Mouse (Mus musculus) limb, embryonic 14.5 days (tissue): ENCODE measurements at regions not wholly inside any gene's neighbourhood (a gene's known extent, or its start where the extent isn't known, plus 50 kb on each side); places are given as distances from the start of the nearest gene placed in this dataset.

ENCODE experiments used
- ATAC-seq: fragments of 200-750 bp; cut with Nextera tagmentation; 2 replicates; pipeline ENCODE4 v1.8.0; 2017; ENCODE audit warnings: low read depth, moderate number of reproducible peaks, moderate TSS enrichment; ENCODE audit not compliant: low FRiP score
- DNase-seq: peaks from one replicate; pipeline ENCODE4 v3.0.0-alpha.2; 2015; ENCODE audit warnings: low spot score
- H3K27ac ChIP-seq: fragments of 300-500 bp; sonication (generic); replicated peaks from 2 replicates; pipeline ENCODE4 v1.5.1; 2014; ENCODE audit warnings: low read depth, mild to moderate bottlenecking, low read length, moderate library complexity, mixed read lengths
- H3K27me3 ChIP-seq: fragments of 300-500 bp; sonication (generic); 2 replicates; pipeline ENCODE4 v1.6.1; 2014; ENCODE audit warnings: low read length, mixed read lengths; ENCODE audit not compliant: control insufficient read depth, insufficient read depth
- H3K36me3 ChIP-seq: fragments of 300-500 bp; sonication (generic); 2 replicates; pipeline ENCODE4 v1.6.1; 2014; ENCODE audit warnings: mild to moderate bottlenecking, low read length, moderate library complexity, mixed read lengths; ENCODE audit not compliant: control insufficient read depth, insufficient read depth
- H3K4me1 ChIP-seq: fragments of 300-500 bp; sonication (generic); 2 replicates; pipeline ENCODE4 v1.6.1; 2014; ENCODE audit warnings: antibody characterized with exemption, low read length, mixed read lengths; ENCODE audit not compliant: control insufficient read depth, insufficient read depth
- H3K4me2 ChIP-seq: fragments of 300-500 bp; sonication (generic); replicated peaks from 2 replicates; pipeline ENCODE4 v1.6.1; 2014; ENCODE audit warnings: low read depth, mild to moderate bottlenecking, low read length, moderate library complexity; ENCODE audit not compliant: severe bottlenecking
- H3K4me3 ChIP-seq: fragments of 300-500 bp; sonication (generic); replicated peaks from 2 replicates; pipeline ENCODE4 v1.5.1; 2014; ENCODE audit warnings: low read length
- H3K9ac ChIP-seq: fragments of 300-500 bp; sonication (generic); 2 replicates; pipeline ENCODE4 v1.6.1; 2014; ENCODE audit warnings: mild to moderate bottlenecking, low read depth, low read length, moderate library complexity; ENCODE audit not compliant: severe bottlenecking
- H3K9me3 ChIP-seq: fragments of 300-500 bp; sonication (generic); 2 replicates; pipeline ENCODE4 v1.6.1; 2016; ENCODE audit warnings: low read length; ENCODE audit not compliant: control insufficient read depth
- POLR2A ChIP-seq: fragments of 200-500 bp; IDR thresholded peaks from 2 replicates; pipeline ENCODE4 v1.8.0; 2012; ENCODE audit warnings: inconsistent platforms, mild to moderate bottlenecking, moderate library complexity, borderline replicate concordance; ENCODE audit not compliant: insufficient read depth, insufficient read length; ENCODE audit errors: extremely low read depth
- WGBS: fragments of 180-500 bp; shearing (Covaris S2); extraction: QIAGEN DNeasy Blood & Tissue Kit; methylation state at CpG from one replicate; pipeline ENCODE4 v1.1.7; 2014; 5-methylcytosine and 5-hydroxymethylcytosine counted together

GRCm38 (mm10) chr1:184425694-184426093 lies 306.7 kb downstream of the Hlx start:
- Histone ChIP-seq H3K27me3 (no peaks in the 10 kb centered on the region), H3K4me1 (no peaks in the 10 kb centered on the region), H3K27ac (no peak overlapping the region), H3K4me3 (no peak overlapping the region), H3K9ac (no peak overlapping the region), H3K9me3 (no peaks in the 10 kb centered on the region), H3K36me3 (no peaks in the 10 kb centered on the region), H3K4me2 (no peak overlapping the region)
- DNase-seq (no peak), ATAC-seq (no peak)
- WGBS, result 100% methylated on average over 1 of the region's 1 CpGs
- TF ChIP-seq POLR2A, result no peak

GRCm38 (mm10) chr1:184424035-184424434 lies 308.4 kb downstream of the Hlx start:
- WGBS, result 85% methylated on average over 2 of the region's 2 CpGs
- no peak for TF ChIP-seq POLR2A
- Histone ChIP-seq H3K9ac (no peak overlapping the region), H3K27ac (no peak overlapping the region), H3K4me2 (no peak overlapping the region), H3K9me3 (no peaks in the 10 kb centered on the region), H3K4me1 (no peaks in the 10 kb centered on the region), H3K36me3 (no peaks in the 10 kb centered on the region), H3K4me3 (no peak overlapping the region), H3K27me3 (no peaks in the 10 kb centered on the region)
- no peak for DNase-seq
- ATAC-seq, result no peak

GRCm38 (mm10) chr1:184412596-184412995 lies 319.8 kb downstream of the Hlx start:
- TF ChIP-seq POLR2A, result no peak
- Histone ChIP-seq H3K27me3 (no peaks in the 10 kb centered on the region), H3K4me2 (no peak overlapping the region), H3K9ac (no peak overlapping the region), H3K4me1 (no peaks in the 10 kb centered on the region), H3K4me3 (no peak overlapping the region), H3K9me3 (no peaks in the 10 kb centered on the region), H3K27ac (no peak overlapping the region), H3K36me3 (no peaks in the 10 kb centered on the region)
- WGBS, result 55% methylated on average over 12 of the region's 12 CpGs
- ATAC-seq (no peak), DNase-seq (no peak)

- no peak for TF ChIP-seq POLR2A
- H3K27ac ChIP-seq, result no peak overlapping the region
- no peaks in the 10 kb centered on the region for H3K27me3 ChIP-seq
- H3K4me2 ChIP-seq, result no peak overlapping the region
- WGBS, result 51% methylated on average over 3 of the region's 3 CpGs
- H3K9me3 ChIP-seq, result no peaks in the 10 kb centered on the region
- DNase-seq, result no peak
- H3K4me1 ChIP-seq, result no peaks in the 10 kb centered on the region
- no peak overlapping the region for H3K4me3 ChIP-seq
- ATAC-seq, result no peak
- no peaks in the 10 kb centered on the region for H3K36me3 ChIP-seq
- H3K9ac ChIP-seq, result no peak overlapping the region
Measured at GRCm38 (mm10) chr1:184411066-184411465, 321.4 kb downstream of the Hlx start.

DNA sequence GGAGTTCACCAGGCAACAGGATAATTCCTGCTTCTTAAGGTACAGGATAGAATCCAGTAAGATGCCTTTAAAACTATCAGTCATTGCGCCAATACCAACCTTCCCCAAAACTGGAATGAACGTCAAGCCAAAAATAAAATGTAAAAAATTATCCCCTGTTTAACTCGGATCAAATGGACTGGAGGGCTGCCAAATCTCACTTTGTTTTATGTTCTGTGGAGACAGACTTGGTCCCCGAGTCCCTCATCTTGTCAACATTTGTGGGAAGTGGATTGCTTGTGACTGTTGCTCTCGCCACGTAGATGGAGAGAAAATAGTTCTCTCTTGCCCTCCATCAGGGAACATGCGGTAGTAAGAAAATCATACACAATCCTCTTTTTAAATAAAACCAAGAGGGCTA lies 322.4 kb downstream of the Hlx start:
- WGBS, result 46% methylated on average over 7 of the region's 7 CpGs
- Histone ChIP-seq H3K4me2 (no peak overlapping the region), H3K4me1 (no peaks in the 10 kb centered on the region), H3K36me3 (no peaks in the 10 kb centered on the region), H3K9me3 (no peaks in the 10 kb centered on the region), H3K4me3 (no peak overlapping the region), H3K27ac (no peak overlapping the region), H3K27me3 (no peaks in the 10 kb centered on the region), H3K9ac (no peak overlapping the region)
- DNase-seq, result peak; percentile 58
- no peak for ATAC-seq
- no peak for TF ChIP-seq POLR2A

GRCm38 (mm10) chr1:184402985-184403384 lies 329.4 kb downstream of the Hlx start:
- no peak overlapping the region for H3K9ac ChIP-seq
- ATAC-seq, result peak; percentile 41; the same call in 1 of the 2 replicates
- no peaks in the 10 kb centered on the region for H3K9me3 ChIP-seq
- no peak overlapping the region for H3K4me3 ChIP-seq
- TF ChIP-seq POLR2A, result no peak
- 21% methylated on average over 6 of the region's 6 CpGs for WGBS
- no peak overlapping the region for H3K27ac ChIP-seq
- H3K27me3 ChIP-seq, result no peaks in the 10 kb centered on the region; the same call in 1 of the 2 replicates
- no peaks in the 10 kb centered on the region for H3K36me3 ChIP-seq
- H3K4me1 ChIP-seq, result 0 out of 2 replicates have a peak, but pooled peaks cover 3% of the 10 kb centered on the region
- peak; percentile 31 for DNase-seq
- no peak overlapping the region for H3K4me2 ChIP-seq
